Mouse (Mus musculus): ENCODE results near the gene Foxf1.

The Foxf1 gene

GRCm38 (mm10) chr8:121084210-121084951 is at the start of gene Foxf1:
TSS of gene Foxf1 (plus strand) at chr8:121084386.
- in situ Hi-C loops (cut with MseI, MboI): loop anchor here (10.0 to 25.0 kb wide), 3 partner anchors 190 to 397 kb away; no protein-coding TSS in a partner anchor

- in situ Hi-C loops (cut with MseI, MboI): no loop called here
Measured at GRCm38 (mm10) chr8:121035611-121036010, 48.6 kb upstream of the Foxf1 start.

- in situ Hi-C loops (cut with MseI, MboI): no loop called here
Measured at GRCm38 (mm10) chr8:121043719-121044440, 40.3 kb upstream of the Foxf1 start.

DNA sequence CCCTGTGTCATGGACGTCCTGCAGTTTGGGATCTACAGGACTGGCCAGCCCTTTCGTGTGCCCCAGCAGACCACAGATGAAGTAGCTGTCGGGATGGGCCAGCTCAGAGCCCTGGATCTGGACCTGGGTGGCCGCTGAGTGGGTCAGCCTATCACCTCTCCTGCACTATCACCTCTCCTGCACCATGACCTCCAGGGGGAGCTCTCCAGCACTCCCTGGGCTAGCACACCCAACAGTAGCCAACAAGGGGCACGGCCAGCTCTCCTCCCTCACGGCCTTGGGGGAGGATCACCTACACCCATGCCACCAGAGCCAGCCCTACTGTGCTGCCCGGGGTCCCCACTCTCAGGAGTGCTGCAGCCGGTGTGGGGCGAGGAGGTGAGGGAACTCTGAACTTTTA is 36.7 kb upstream of the Foxf1 start:
- in situ Hi-C loops (cut with MseI, MboI): no loop called here

GRCm38 (mm10) chr8:121058081-121058480 is 26.1 kb upstream of the Foxf1 start:
- in situ Hi-C loops (cut with MseI, MboI): no loop called here

DNA sequence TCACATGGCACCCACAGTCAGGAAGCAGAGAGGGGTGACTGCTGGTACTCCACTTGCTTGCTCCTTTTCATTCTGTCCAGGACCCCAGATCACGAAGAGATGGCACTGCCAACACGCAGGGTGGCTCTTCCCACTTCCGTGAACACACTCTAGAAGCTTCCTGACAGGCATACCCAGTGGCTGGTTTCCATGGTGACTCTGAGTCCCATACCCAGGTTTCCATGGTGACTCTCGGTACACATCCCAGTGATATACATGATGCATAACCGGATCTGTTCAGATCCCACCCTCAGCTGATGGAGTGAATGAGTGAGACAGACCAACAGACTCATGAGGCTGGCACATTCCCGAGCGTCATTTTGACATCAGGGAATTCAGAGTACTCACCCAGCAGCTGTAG is 25.1 kb upstream of the Foxf1 start:
- in situ Hi-C loops (cut with MseI, MboI): no loop called here

DNA sequence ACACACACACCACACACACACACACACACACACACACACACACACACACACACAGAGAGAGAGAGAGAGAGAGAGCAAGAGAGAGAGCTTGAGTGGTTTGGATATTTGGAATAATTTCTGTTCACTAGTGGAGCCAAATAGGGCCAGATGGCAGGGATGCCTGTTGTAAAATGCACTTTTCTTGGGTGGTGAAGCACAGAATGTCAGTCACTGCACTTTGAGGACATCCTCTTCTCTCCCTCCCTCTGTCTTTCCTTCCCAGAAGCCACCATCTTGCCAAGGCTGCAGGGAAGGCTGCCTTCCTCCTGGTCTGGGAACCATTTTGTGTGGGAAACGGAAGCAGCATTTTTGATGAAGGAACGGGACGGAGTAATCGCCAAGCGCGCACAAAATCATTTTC is 21.7 kb upstream of the Foxf1 start:
- in situ Hi-C loops (cut with MseI, MboI): no loop called here

DNA sequence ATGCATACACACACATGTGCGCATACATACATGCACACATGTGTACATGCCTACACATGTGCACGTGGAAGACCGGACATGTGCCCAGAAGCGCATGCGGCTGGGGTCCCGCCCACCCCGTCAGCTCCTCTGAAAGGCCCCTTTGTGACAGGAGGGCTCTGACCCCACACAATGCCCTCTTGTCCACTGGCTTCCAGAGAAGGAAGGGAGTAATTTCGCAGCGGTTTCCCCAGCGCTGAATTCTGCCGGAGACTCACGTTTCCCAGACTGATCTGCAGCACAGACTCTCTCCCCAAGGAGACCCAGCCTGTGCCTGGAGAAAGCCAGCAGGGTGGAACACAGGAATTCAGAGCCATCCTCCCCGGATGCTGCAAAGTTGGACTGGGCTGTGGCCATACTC is 20.5 kb upstream of the Foxf1 start:
- in situ Hi-C loops (cut with MseI, MboI): no loop called here

DNA sequence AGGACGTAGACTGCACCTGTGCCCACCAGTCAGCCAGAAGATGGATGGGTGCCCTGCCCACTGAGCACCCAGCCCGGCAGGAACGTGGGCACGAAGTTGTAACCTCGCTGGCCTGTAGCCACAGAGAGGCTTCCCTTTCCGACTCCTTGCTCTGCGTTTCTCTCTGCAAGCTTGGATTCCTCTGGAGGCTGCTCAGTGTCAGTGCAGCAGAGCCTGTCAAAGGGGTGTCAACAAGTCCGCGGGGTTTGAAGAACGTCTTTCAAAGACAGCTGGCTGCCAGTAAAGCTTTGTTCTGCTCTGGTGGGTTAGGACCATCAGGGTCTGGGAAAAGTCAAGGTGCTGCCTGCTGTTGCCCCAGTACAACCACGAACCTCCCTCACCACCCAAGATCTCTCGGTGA is 12.7 kb upstream of the Foxf1 start:
- in situ Hi-C loops (cut with MseI, MboI): no loop called here

- in situ Hi-C loops (cut with MseI, MboI): no loop called here
Measured at GRCm38 (mm10) chr8:121072406-121073130, 11.6 kb upstream of the Foxf1 start.

GRCm38 (mm10) chr8:121073174-121074107 is 10.7 kb upstream of the Foxf1 start:
- in situ Hi-C loops (cut with MseI, MboI): no loop called here

DNA sequence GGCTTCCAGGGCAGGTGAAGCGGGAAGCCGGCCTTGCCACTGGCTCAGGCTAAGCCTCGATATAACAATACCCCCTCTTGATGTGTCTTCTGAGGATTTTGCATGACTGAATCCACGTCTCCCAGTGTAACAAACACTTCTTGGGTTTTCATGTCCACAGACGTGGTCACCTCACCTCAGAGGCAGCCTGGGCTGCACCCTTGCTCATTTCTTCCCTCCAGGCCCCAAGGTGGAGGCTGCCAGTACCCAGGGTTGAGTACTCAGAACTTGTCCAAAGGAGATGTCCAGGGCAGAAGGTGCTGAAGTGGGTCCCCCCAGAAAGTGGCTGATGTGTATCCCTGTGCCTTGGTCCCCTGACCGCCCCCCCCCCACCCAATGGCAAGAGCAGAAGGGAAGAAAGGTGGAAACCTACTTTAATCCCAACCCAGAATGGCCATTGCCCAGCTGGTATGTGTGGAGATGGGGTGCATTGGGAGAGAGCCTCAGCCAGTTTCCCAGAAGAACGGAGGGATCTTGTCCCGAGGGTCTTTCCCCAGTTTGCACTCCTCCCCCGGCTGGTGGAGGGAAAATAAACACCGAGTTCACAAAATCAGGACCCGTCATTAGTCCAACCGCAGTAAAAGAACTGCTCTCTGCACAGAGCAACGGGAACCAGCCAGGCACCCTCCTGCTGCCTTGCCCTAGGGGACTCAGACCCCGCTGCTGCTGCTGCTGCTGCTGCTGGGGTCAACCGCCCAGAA is 9.9 kb upstream of the Foxf1 start:
- in situ Hi-C loops (cut with MseI, MboI): no loop called here

GRCm38 (mm10) chr8:121074848-121075145 is 9.4 kb upstream of the Foxf1 start:
- in situ Hi-C loops (cut with MseI, MboI): loop anchor here in 1 of 2 experiments (5.0 to 25.0 kb wide), 2 partner anchors 177 to 387 kb away; no protein-coding TSS in a partner anchor

DNA sequence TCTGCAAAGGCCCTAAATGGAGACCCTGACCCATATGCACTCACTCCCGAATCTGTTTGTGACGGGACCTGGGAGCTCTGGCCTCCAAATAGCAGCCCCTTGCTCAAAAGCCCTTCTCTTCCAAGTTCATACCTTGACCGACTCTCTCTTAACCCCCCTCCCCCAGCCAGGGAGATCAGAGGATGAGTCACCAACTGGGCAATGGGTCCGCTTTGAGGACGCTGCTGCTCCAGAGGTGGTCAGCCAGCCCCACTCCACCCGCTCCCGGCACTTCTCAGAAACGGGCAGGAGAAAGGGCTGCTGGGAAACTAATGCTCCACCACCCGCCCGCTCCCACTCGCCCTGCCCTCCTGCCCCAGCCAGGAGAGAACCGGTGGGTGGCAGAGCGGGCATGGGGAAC is 8.2 kb upstream of the Foxf1 start:
- in situ Hi-C loops (cut with MseI, MboI): loop anchor here in 1 of 2 experiments (5.0 to 25.0 kb wide), 2 partner anchors 179 to 389 kb away; no protein-coding TSS in a partner anchor

DNA sequence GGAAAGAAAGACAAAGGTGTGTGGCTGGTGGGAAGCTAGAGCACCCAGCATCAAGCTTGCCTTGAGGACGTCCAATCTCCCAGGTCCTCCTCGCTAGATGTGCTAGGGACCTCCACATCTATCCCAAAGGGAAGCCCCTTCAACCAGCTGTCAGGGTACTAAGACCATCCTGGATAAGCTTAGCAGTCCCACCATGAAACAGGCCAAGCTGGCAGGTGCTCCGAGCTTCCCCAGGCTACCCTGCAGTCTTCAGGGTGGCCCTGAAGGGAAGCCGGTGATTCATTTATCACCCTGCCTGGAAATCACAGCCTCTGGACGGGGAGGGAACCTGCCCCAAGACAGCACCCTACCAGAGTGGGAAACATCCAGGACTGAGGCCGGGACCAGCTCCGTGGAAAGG is 7.6 kb upstream of the Foxf1 start:
- in situ Hi-C loops (cut with MseI, MboI): loop anchor here in 1 of 2 experiments (5.0 to 25.0 kb wide), 2 partner anchors 179 to 389 kb away; no protein-coding TSS in a partner anchor

- in situ Hi-C loops (cut with MseI, MboI): loop anchor here in 1 of 2 experiments (5.0 to 25.0 kb wide), 2 partner anchors 181 to 391 kb away; no protein-coding TSS in a partner anchor
Measured at GRCm38 (mm10) chr8:121078721-121079120, 5.5 kb upstream of the Foxf1 start.

- in situ Hi-C loops (cut with MseI, MboI): loop anchor here in 1 of 2 experiments (5.0 to 25.0 kb wide), 2 partner anchors 182 to 392 kb away; no protein-coding TSS in a partner anchor
Measured at GRCm38 (mm10) chr8:121079201-121079600, 5.0 kb upstream of the Foxf1 start.

DNA sequence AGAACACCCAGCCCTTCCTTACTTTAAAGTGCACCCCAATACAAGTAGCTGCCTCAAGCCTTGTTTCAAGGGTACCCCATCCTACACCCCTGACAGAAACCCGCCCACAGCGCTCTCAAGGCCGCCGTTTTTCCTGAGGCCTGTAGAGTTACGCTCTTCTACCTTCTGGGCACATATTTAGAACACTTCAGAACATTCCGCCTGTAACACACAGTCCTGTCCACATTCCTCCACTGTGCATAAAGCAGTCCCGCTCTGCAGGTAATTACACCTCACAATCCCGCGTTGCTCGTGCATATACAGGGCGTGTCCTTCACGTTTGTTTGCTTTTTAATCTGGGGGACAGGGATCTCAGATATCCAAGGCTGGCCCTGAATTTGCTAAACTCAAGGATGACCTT is 4.2 kb upstream of the Foxf1 start:
- in situ Hi-C loops (cut with MseI, MboI): loop anchor here (5.0 to 25.0 kb wide), 4 partner anchors 183 to 393 kb away; no protein-coding TSS in a partner anchor

DNA sequence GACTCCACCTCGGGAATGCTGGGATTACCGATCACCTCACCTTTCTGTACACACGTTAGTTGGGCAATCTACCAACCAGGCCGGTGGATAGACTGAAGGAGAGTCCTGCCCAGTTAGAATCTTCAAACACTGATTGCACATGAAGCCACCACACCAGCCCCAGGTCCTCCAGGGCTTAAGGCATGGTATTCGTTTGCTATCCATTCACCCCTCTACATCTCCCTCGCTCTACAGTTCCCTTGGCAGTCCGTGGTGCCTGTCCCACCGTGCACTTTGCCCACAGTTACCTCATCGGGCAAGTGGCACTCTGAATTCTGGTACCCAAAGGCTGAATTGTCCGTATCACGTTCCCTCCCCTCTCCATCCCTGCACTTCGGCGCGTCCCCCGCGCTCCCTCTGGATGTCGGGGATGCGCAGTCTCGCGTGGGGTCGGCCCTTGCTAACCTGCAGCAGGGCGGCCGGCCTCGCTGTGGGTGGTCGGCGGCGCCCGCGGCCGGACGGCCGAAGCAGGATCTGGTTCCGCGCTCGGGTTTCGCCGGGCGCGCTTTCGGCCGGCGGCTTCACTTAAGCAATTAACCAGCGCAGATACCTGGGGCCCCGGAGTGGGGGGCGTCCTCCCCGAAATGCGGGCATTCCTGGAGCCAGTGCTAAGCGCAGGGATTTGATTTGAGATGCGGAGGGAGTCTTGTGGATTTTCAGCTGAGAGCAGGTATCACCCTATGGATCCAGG is 3.7 kb upstream of the Foxf1 start:
- in situ Hi-C loops (cut with MseI, MboI): loop anchor here (10.0 to 25.0 kb wide), 3 partner anchors 186 to 393 kb away; no protein-coding TSS in a partner anchor
